Mouse (Mus musculus): ENCODE data around the gene Tmem79. TPM values are rescaled to one million over a fixed set of nuclear protein-coding genes. Genes with fewer than 3 reads are reported as not detected.
"Not testable (repeated sequence)": the region's sequence is repeated elsewhere in the genome, so short reads cannot be mapped to it uniquely, and the experiment has no call there.

Gene Tmem79
- 0.67 and 0.82 TPM in 2 replicates for polyA plus RNA-seq (2014; fragmentation: Nextera tagmentation; extraction: Ambion mirVana)

GRCm38 (mm10) chr3:88336058-88337013 is at the start of gene Tmem79, which contains the start of gene Smg5:
Tmem79 (minus strand) TSS chr3:88336148.
Smg5 (plus strand) TSS chr3:88336260.
- H3K36me3 ChIP-seq (replicated peaks; ENCODE audit: control insufficient read depth, insufficient read depth): peaks cover 6% of the 10 kb centered on the region
- no peaks in the 10 kb centered on the region for H3K27me3 ChIP-seq (ENCODE audit: control insufficient read depth, insufficient read depth, low read length)
- 2% methylated on average over 47 of the region's 66 CpGs for WGBS
- H3K4me2 ChIP-seq (replicated peaks): peak within 1 kb of the TSS; percentile 76
- peak within 1 kb of the TSS; percentile 95 for H3K27ac ChIP-seq
- peaks cover 18% of the 10 kb centered on the region for H3K4me1 ChIP-seq (replicated peaks; ENCODE audit: control insufficient read depth, insufficient read depth, low read length)
- peak within 1 kb of the TSS; percentile 87 for H3K9ac ChIP-seq
- DNase-seq (ENCODE audit: low spot score): peak; percentile 95
- H3K4me3 ChIP-seq (replicated peaks; ENCODE audit: low read length): peak within 1 kb of the TSS; percentile 76
- H3K9me3 ChIP-seq (ENCODE audit: control insufficient read depth, low read length): no peaks in the 10 kb centered on the region
- ATAC-seq (ENCODE audit: low FRiP score): peak; percentile 96

DNA sequence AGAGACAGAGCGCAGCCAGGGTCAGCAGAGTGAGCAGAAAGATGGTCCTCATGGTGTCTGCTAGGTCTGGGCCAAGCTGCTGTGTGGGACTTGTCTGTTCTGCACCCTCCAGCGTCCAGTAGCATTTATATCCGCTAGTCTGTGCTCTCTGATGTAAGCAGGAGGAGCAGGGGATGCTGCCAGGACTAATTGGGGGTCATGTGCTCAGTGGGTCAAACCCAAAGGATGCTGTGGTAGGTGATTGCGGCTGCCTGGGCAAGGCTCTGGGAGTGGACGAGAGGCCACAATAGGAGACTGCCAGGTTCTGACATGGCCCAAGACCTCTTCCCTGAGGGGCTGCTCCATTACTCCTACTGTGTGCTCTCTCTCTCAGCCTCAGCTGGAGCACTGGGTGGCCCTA is 48.4 kb upstream of the Tmem79 start, which contains the start of gene Bglap:
Gene Bglap (minus strand): TSS at position 101 of the 400 bp plus-strand sequence.
- ATAC-seq (ENCODE audit: low FRiP score): no peak
- WGBS: 81% methylated on average over 5 of the region's 5 CpGs
- H3K4me2 ChIP-seq (replicated peaks): no peak within 1 kb of the TSS

GRCm38 (mm10) chr3:88382383-88382782 is 46.4 kb upstream of the Tmem79 start:
- H3K4me1 ChIP-seq (replicated peaks; ENCODE audit: control insufficient read depth, insufficient read depth, low read length); DNase-seq (ENCODE audit: low spot score); H3K27me3 ChIP-seq (ENCODE audit: control insufficient read depth, insufficient read depth, low read length); H3K9me3 ChIP-seq (ENCODE audit: control insufficient read depth, low read length); H3K27ac ChIP-seq; H3K36me3 ChIP-seq (replicated peaks; ENCODE audit: control insufficient read depth, insufficient read depth); H3K4me3 ChIP-seq (replicated peaks; ENCODE audit: low read length); H3K9ac ChIP-seq: not testable (repeated sequence)
- ATAC-seq (ENCODE audit: low FRiP score): peak; percentile 22; the same call in 1 of the 2 replicates
- WGBS: 25% methylated on average over 1 of the region's 7 CpGs
- peak overlapping the region; percentile 41; the same call in 1 of the 2 replicates for H3K4me2 ChIP-seq (replicated peaks)

More for the DNA sequence above, 48.4 kb upstream of the Tmem79 start, which contains the start of gene Bglap:
- DNase-seq (ENCODE audit: low spot score): no peak
- Histone ChIP-seq H3K9ac (no peak within 1 kb of the TSS), H3K4me3 (replicated peaks; ENCODE audit: low read length) (no peak within 1 kb of the TSS), H3K36me3 (replicated peaks; ENCODE audit: control insufficient read depth, insufficient read depth) (no peaks in the 10 kb centered on the region), H3K9me3 (ENCODE audit: control insufficient read depth, low read length) (no peaks in the 10 kb centered on the region), H3K27ac (no peak within 1 kb of the TSS), H3K4me1 (replicated peaks; ENCODE audit: control insufficient read depth, insufficient read depth, low read length) (no peaks in the 10 kb centered on the region), H3K27me3 (ENCODE audit: control insufficient read depth, insufficient read depth, low read length) (no peaks in the 10 kb centered on the region)

GRCm38 (mm10) chr3:88381389-88382315 is 45.7 kb upstream of the Tmem79 start:
- H3K4me3 ChIP-seq (replicated peaks; ENCODE audit: low read length): peak overlapping the region; percentile 10; the same call in 1 of the 2 replicates
- H3K27ac ChIP-seq: peak overlapping the region; percentile 83
- WGBS: 7% methylated on average over 19 of the region's 22 CpGs

DNA sequence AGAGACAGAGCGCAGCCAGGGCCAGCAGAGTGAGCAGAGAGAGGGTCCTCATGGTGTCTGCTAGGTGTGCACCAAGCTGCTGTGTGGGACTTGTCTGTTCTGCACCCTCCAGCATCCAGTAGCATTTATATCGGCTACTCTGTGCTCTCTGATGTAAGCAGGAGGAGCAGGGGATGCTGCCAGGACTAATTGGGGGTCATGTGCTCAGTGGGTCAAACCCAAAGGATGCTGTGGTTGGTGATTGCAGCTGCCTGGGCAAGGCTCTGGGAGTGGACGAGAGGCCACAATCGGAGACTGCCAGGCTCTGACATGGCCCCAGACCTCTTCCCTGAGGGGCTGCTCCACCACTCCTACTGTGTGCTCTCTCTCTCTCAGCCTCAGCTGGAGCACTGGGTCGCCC is 42.7 kb upstream of the Tmem79 start, which contains the start of gene Bglap2:
Gene Bglap2 (minus strand): TSS at position 101 of the 400 bp plus-strand sequence.
- H3K27me3 ChIP-seq (ENCODE audit: control insufficient read depth, insufficient read depth, low read length); H3K9ac ChIP-seq; H3K4me3 ChIP-seq (replicated peaks; ENCODE audit: low read length); H3K27ac ChIP-seq; ATAC-seq (ENCODE audit: low FRiP score); H3K36me3 ChIP-seq (replicated peaks; ENCODE audit: control insufficient read depth, insufficient read depth); H3K4me1 ChIP-seq (replicated peaks; ENCODE audit: control insufficient read depth, insufficient read depth, low read length); H3K9me3 ChIP-seq (ENCODE audit: control insufficient read depth, low read length); DNase-seq (ENCODE audit: low spot score); H3K4me2 ChIP-seq (replicated peaks): not testable (repeated sequence)
- 75% methylated on average over 5 of the region's 5 CpGs for WGBS

More at GRCm38 (mm10) chr3:88381389-88382315, 45.7 kb upstream of the Tmem79 start:
- H3K4me1 ChIP-seq (replicated peaks; ENCODE audit: control insufficient read depth, insufficient read depth, low read length); H3K9me3 ChIP-seq (ENCODE audit: control insufficient read depth, low read length); H3K27me3 ChIP-seq (ENCODE audit: control insufficient read depth, insufficient read depth, low read length); H3K36me3 ChIP-seq (replicated peaks; ENCODE audit: control insufficient read depth, insufficient read depth): not testable (repeated sequence)
- ATAC-seq (ENCODE audit: low FRiP score) (peak; percentile 88), DNase-seq (ENCODE audit: low spot score) (peak; percentile 48)
- Histone ChIP-seq H3K4me2 (replicated peaks) (peak overlapping the region; percentile 41), H3K9ac (peak overlapping the region; percentile 51)

GRCm38 (mm10) chr3:88376644-88377043 is 40.7 kb upstream of the Tmem79 start:
- not testable (repeated sequence) for DNase-seq (ENCODE audit: low spot score); H3K9me3 ChIP-seq (ENCODE audit: control insufficient read depth, low read length); H3K4me1 ChIP-seq (replicated peaks; ENCODE audit: control insufficient read depth, insufficient read depth, low read length); H3K4me3 ChIP-seq (replicated peaks; ENCODE audit: low read length); H3K27me3 ChIP-seq (ENCODE audit: control insufficient read depth, insufficient read depth, low read length); H3K36me3 ChIP-seq (replicated peaks; ENCODE audit: control insufficient read depth, insufficient read depth); ATAC-seq (ENCODE audit: low FRiP score)
- H3K4me2 ChIP-seq (replicated peaks): peak overlapping the region; percentile 40
- H3K9ac ChIP-seq: peak overlapping the region; percentile 36; the same call in 1 of the 2 replicates
- WGBS: 24% methylated on average over 4 of the region's 7 CpGs
- H3K27ac ChIP-seq: peak overlapping the region; percentile 55; the same call in 1 of the 2 replicates

DNA sequence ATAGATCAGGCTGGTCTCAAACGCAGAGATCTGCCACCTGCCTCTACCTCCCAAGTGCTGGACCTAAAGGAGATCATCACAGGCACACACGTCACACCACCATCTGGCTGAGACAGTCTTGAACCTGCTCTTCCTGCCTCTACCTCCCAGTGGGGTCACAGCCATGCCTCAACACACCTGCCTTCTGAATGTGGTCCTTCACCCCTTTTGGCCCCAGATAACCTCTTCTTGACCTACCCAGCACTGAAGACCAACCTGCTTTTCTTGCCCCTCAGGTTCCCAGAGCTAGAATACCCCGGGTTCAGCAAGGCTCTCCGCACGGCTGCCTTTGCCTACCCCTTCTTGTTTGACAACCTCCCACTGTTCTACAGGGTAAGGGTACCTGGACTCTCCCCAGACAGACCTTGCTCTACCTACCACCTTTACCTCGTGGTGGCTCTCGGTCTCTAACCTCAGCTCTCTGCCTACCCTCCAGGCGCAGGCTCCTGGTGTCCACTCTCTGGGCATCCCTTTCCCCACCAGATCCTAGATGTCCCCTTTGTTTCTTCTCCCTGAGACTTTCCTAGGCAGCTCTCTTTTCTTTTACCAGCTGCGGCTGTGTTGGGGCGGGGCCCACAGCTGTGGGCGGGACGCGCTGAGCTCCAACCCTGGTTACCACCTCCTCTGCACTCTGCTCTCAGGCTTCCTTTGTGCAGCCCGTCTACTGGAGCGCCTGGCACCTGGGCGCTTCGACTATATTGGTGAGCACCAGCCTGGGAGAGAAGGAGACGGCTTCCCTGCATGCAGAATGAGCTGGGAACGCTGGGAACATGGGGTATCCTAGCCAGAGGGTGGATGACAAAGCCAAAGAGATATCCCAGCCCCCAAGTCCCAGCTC is 40.0 kb upstream of the Tmem79 start:
- not testable (repeated sequence) for H3K4me1 ChIP-seq (replicated peaks; ENCODE audit: control insufficient read depth, insufficient read depth, low read length); H3K9me3 ChIP-seq (ENCODE audit: control insufficient read depth, low read length); H3K27me3 ChIP-seq (ENCODE audit: control insufficient read depth, insufficient read depth, low read length); H3K4me3 ChIP-seq (replicated peaks; ENCODE audit: low read length); H3K36me3 ChIP-seq (replicated peaks; ENCODE audit: control insufficient read depth, insufficient read depth)
- WGBS: 12% methylated on average over 16 of the region's 19 CpGs
- Histone ChIP-seq H3K27ac (peak overlapping the region; percentile 55; the same call in 1 of the 2 replicates), H3K9ac (peak overlapping the region; percentile 36; the same call in 1 of the 2 replicates), H3K4me2 (replicated peaks) (peak overlapping the region; percentile 40)
- peak; percentile 88 for ATAC-seq (ENCODE audit: low FRiP score)
- DNase-seq (ENCODE audit: low spot score): peak; percentile 29

- H3K27me3 ChIP-seq (ENCODE audit: control insufficient read depth, insufficient read depth, low read length); H3K27ac ChIP-seq; H3K36me3 ChIP-seq (replicated peaks; ENCODE audit: control insufficient read depth, insufficient read depth); H3K4me2 ChIP-seq (replicated peaks); H3K9me3 ChIP-seq (ENCODE audit: control insufficient read depth, low read length); DNase-seq (ENCODE audit: low spot score); ATAC-seq (ENCODE audit: low FRiP score); H3K9ac ChIP-seq; H3K4me3 ChIP-seq (replicated peaks; ENCODE audit: low read length); H3K4me1 ChIP-seq (replicated peaks; ENCODE audit: control insufficient read depth, insufficient read depth, low read length): not testable (repeated sequence)
- 93% methylated on average over 9 of the region's 9 CpGs for WGBS
Measured at GRCm38 (mm10) chr3:88372643-88373042, 36.7 kb upstream of the Tmem79 start, which contains the start of gene Bglap3. Bglap3 (minus strand) TSS chr3:88372743.
